8 mouse cellular contexts compared by ENCODE assay signal in the genomic region with DNA sequence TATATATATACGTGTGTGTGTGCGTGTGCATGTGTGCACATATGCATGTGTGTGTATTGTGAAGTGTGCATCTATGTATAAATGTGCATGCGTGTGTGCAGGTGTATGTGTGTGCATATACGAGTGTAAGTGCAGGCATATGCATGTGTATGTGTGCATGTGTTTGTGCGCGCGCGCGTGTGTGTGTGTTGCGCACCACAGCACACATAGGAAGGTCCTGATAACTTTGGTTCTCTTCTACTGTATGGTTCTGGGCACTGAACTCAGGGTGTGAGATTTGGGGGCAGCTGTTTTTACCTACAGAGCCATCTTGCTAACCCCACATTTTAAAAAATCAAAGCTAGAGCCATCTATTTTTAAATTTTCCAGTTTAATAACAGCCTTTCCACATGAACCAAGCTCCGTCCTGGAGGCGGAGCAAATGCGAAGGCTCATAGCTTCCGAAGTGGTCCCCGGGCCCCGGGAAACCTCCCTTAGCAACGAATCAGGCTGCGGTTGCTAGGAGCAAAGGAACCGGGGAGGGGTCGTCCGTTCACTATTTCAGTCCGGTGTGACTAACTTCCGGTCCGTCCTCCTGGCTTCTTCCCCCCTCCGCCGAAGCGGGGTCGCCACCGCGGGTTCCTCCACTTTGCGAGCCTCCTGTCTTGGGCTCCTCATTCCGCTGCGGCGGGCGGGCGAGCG. TPM values are rescaled to one million over a fixed set of nuclear protein-coding genes. Genes with fewer than 3 reads are reported as not detected.
DNase-seq lines count a peak whose midpoint lies in the region; ATAC-seq lines count a peak whose summit lies in the region.

No protein-coding gene starts in this region.

- H3K9ac ChIP-seq in hindbrain, embryonic 15.5 days = peak overlapping the region; percentile 84

- ATAC-seq in hindbrain, embryonic 15.5 days (ENCODE audit: low FRiP score, low read depth) = peak; percentile 94

- DNase-seq in NIH3T3 (ENCODE audit: low read depth) = peak; percentile 95
- DNase-seq in cerebellum, postnatal 10 days = peak; percentile 96 to 97
- peak; percentile 96 to 97 for DNase-seq in frontal cortex, postnatal 36 days (ENCODE audit: low spot score in 2 of 2)
- DNase-seq in left cerebral cortex, adult 11 months (ENCODE audit: low spot score) = peak; percentile 84
- peak; percentile 93 to 96 for DNase-seq in lung, postnatal 4 days
- DNase-seq in retina, postnatal 7 days (ENCODE audit: low read depth, low spot score) = peak; percentile 84
- DNase-seq in urinary bladder, adult 2 months (ENCODE audit: low spot score) = peak; percentile 91

- H3K27ac ChIP-seq in hindbrain, embryonic 15.5 days (replicated peaks) = peak overlapping the region; percentile 84

- no peaks in the 10 kb centered on the region for H3K9me3 ChIP-seq in hindbrain, embryonic 15.5 days

- no peaks in the 10 kb centered on the region for H3K27me3 ChIP-seq in hindbrain, embryonic 15.5 days

- peak overlapping the region; percentile 81 for H3K4me2 ChIP-seq in hindbrain, embryonic 15.5 days

- 7% methylated on average over 37 of the region's 37 CpGs for WGBS in hindbrain, embryonic 15.5 days

- H3K4me3 ChIP-seq in hindbrain, embryonic 15.5 days = peak overlapping the region; percentile 69

- H3K4me1 ChIP-seq in hindbrain, embryonic 15.5 days (replicated peaks) = peaks cover 28% of the 10 kb centered on the region

- H3K36me3 ChIP-seq in hindbrain, embryonic 15.5 days = peaks cover 10% of the 10 kb centered on the region

RNA-seq across cellular contexts. Expression of a gene that starts 8.5 kb away (rescaled TPM):
- 85.9 and 93.9 TPM in 2 replicates for polyA plus RNA-seq in hindbrain, embryonic 15.5 days (2015; fragmentation: Nextera tagmentation; extraction: Ambion mirVana)
- polyA plus RNA-seq in urinary bladder, adult 2 months (2012; rRNA removed) = 0.12 and 0.16 TPM in 2 replicates

RNA-seq across cellular contexts. Expression of a gene that starts 28.2 kb away (rescaled TPM):
- 6.4 and 7.4 TPM in 2 replicates for polyA plus RNA-seq in hindbrain, embryonic 15.5 days (2015; fragmentation: Nextera tagmentation; extraction: Ambion mirVana)
- 8.8 and 9.4 TPM in 2 replicates for polyA plus RNA-seq in urinary bladder, adult 2 months (2012; rRNA removed)

RNA-seq across cellular contexts. Expression of a gene that starts 30.3 kb away (rescaled TPM):
- 12.8 and 13.5 TPM in 2 replicates for polyA plus RNA-seq in hindbrain, embryonic 15.5 days (2015; fragmentation: Nextera tagmentation; extraction: Ambion mirVana)
- polyA plus RNA-seq in urinary bladder, adult 2 months (2012; rRNA removed) = 2.4 and 3.3 TPM in 2 replicates

RNA-seq across cellular contexts. Expression of a gene that starts 34.6 kb away (rescaled TPM):
- polyA plus RNA-seq in hindbrain, embryonic 15.5 days (2015; fragmentation: Nextera tagmentation; extraction: Ambion mirVana) = 17.0 and 18.5 TPM in 2 replicates
- polyA plus RNA-seq in urinary bladder, adult 2 months (2012; rRNA removed) = 17.9 and 19.1 TPM in 2 replicates

RNA-seq across cellular contexts. Expression of a gene that starts 46.5 kb away (rescaled TPM):
- 4.4 TPM in 2 replicates for polyA plus RNA-seq in hindbrain, embryonic 15.5 days (2015; fragmentation: Nextera tagmentation; extraction: Ambion mirVana)
- polyA plus RNA-seq in urinary bladder, adult 2 months (2012; rRNA removed) = 7.7 and 9.6 TPM in 2 replicates

Comparison
In these comparisons a context has a peak if more than half of its experiments do, and no peak if none do; other contexts are left out.
1. Peak in every context shown above with its lines: DNase-seq, ATAC-seq, H3K4me3 ChIP-seq and H3K27ac ChIP-seq.
2. RNA of a gene that starts 8.5 kb away (polyA plus RNA-seq): 85.9 to 93.9 TPM in hindbrain, embryonic 15.5 days; 0.12 to 0.16 TPM in urinary bladder, adult 2 months; every median in the first group is over 10 times any median in the second.